33 mouse cellular contexts compared by ENCODE assay signal in the genomic region with DNA sequence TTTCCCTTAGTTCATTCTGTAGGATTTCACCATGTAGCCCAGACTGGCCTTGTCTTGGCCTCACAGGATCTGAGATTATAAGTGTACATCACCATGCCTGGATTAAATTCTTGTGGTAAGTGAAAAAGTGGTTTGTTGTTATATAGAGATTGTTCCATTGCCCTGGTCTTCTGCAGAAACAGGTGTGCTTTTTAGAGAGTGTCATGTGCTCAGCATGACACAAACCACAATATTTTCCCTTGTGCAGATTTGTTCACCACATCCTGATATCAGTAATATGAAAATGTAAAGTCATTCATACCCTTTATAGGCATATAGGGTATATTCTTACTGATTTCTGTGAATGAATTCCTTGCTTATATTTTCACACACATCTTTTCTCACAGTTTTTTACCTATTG. TPM values are rescaled to one million over a fixed set of nuclear protein-coding genes. Genes with fewer than 3 reads are reported as not detected.
DNase-seq lines count a peak whose midpoint lies in the region; ATAC-seq and TF ChIP-seq lines count a peak whose summit lies in the region.
"Had no signal": no experiment of that assay in that cellular context is flagged by ENCODE, and none has a peak within 500 bp of the region (broad histone marks: within the 10 kb centered on the region; RNA-seq: fewer than 3 reads in every experiment).

No protein-coding gene starts in this region.

- H3K79me2 ChIP-seq in CH12.LX (replicated peaks; ENCODE audit: control insufficient read depth, extremely low read depth, insufficient read depth, poor library complexity, severe bottlenecking) = no peaks in the 10 kb centered on the region

- DNase-seq in 416B (ENCODE audit: low read depth) (peak; percentile 48), CH12.LX (ENCODE audit: extremely low read depth) (peak; percentile 43)
- peak; percentile 37 for DNase-seq in naive thymus-derived CD4-positive, alpha-beta T cell, adult 2 months (ENCODE audit: low read depth)
- DNase-seq in layer of hippocampus, adult 8-10 months (ENCODE audit: low spot score in 2 of 2) = no peak
- DNase-seq in embryo, embryonic 10.5 days (ENCODE audit: low spot score) = no peak
- no peak for DNase-seq in left cerebral cortex, adult 9 months (ENCODE audit: low spot score in 2 of 2)
- DNase-seq: adrenal gland, postnatal 14 days; cerebellum, adult 11-12 months; cerebellum, adult 9-11 months; gastrocnemius, postnatal 14 days; heart, adult 11 months; heart, postnatal 36 days; kidney, adult 18-20 months; kidney, postnatal 36 days; layer of hippocampus, postnatal 36 days; liver; lung, adult 2 months; lung, postnatal 10 days; right cerebral cortex, postnatal 4 days; thymus, postnatal 25 days had no signal

- H3K36me3 ChIP-seq in CH12.LX (replicated peaks in 1 of 2; ENCODE audit: control insufficient read depth in 1 of 2, insufficient read depth in 1 of 2, low read length in 1 of 2) = no peaks in the 10 kb centered on the region
- H3K36me3 ChIP-seq in forebrain, embryonic 13.5 days (ENCODE audit: poor library complexity, severe bottlenecking) = no peaks in the 10 kb centered on the region
- H3K36me3 ChIP-seq: forebrain, embryonic 12.5 days; G1E; hindbrain, embryonic 12.5 days; kidney, embryonic 15.5 days; midbrain, embryonic 10.5 days; neural tube, embryonic 12.5 days had no signal

- H3K9me3 ChIP-seq in CH12.LX (replicated peaks; ENCODE audit: low read length) = no peaks in the 10 kb centered on the region
- H3K9me3 ChIP-seq in forebrain, embryonic 13.5 days (replicated peaks) = no peaks in the 10 kb centered on the region
- H3K9me3 ChIP-seq: forebrain, embryonic 12.5 days; G1E; hindbrain, embryonic 12.5 days; kidney, embryonic 15.5 days; midbrain, embryonic 10.5 days; neural tube, embryonic 12.5 days had no signal

- in situ Hi-C loops in CH12.LX (cut with MboI; ENCODE audit: low pct_ligation_motif_present, low pct_unique_long_range_greater_than_20kb, low sequenced_read_pairs) = no loop called here

- TF ChIP-seq EP300 in CH12.LX (IDR thresholded peaks at IDR 0.05; ENCODE audit: low read length) = peak; percentile 75

- TF ChIP-seq RAD21 in CH12.LX (IDR thresholded peaks at IDR 0.05; ENCODE audit: low read depth, low read length) = no peak

- peak; percentile 53 for ATAC-seq in granulocyte monocyte progenitor cell, adult 5-6 weeks (replicated peaks; ENCODE audit: poor library complexity, severe bottlenecking)
- no peak for ATAC-seq in forebrain, embryonic 13.5 days
- ATAC-seq: midbrain, embryonic 16.5 days had no signal

- H3K4me1 ChIP-seq in CH12.LX (ENCODE audit: control insufficient read depth in 1 of 2, insufficient read depth in 2 of 2) = peaks cover 0 to 20% of the 10 kb centered on the region in 2 experiments; a peak in 3 of 4 replicates
- no peaks in the 10 kb centered on the region for H3K4me1 ChIP-seq in forebrain, embryonic 13.5 days
- H3K4me1 ChIP-seq: forebrain, embryonic 12.5 days; hindbrain, embryonic 12.5 days; kidney, embryonic 15.5 days; midbrain, embryonic 10.5 days; neural tube, embryonic 12.5 days had no signal

- no peak overlapping the region for H3K4me2 ChIP-seq in CH12.LX (ENCODE audit: insufficient read depth, low read depth, poor library complexity, severe bottlenecking)
- no peak overlapping the region for H3K4me2 ChIP-seq in forebrain, embryonic 13.5 days
- H3K4me2 ChIP-seq: forebrain, embryonic 12.5 days; heart, embryonic 11.5 days; hindbrain, embryonic 12.5 days; kidney, embryonic 15.5 days; neural tube, embryonic 12.5 days had no signal

- dilution Hi-C loops in CH12.LX (cut with MboI; ENCODE audit: extremely low pct_ligation_motif_present, extremely low pct_unique_long_range_greater_than_20kb, low sequenced_read_pairs) = no loop called here

- no peaks in the 10 kb centered on the region for H3K27me3 ChIP-seq in CH12.LX (replicated peaks)
- no peaks in the 10 kb centered on the region for H3K27me3 ChIP-seq in forebrain, embryonic 13.5 days
- H3K27me3 ChIP-seq: forebrain, embryonic 12.5 days; hindbrain, embryonic 12.5 days; kidney, embryonic 15.5 days; neural tube, embryonic 12.5 days had no signal

- H3K4me3 ChIP-seq in CH12.LX (replicated peaks in 1 of 3; ENCODE audit: low read depth in 2 of 3, low read length in 2 of 3, poor library complexity in 1 of 3) = no peak overlapping the region
- no peak overlapping the region for H3K4me3 ChIP-seq in forebrain, embryonic 13.5 days
- H3K4me3 ChIP-seq: erythroblast, embryonic 14.5 days; forebrain, embryonic 12.5 days; hindbrain, embryonic 12.5 days; kidney, embryonic 15.5 days; midbrain, embryonic 10.5 days; neural tube, embryonic 12.5 days had no signal

- TF ChIP-seq POLR2A in CH12.LX (IDR thresholded peaks at IDR 0.05; ENCODE audit: low read depth, low read length) = no peak

- TF ChIP-seq CTCF in CH12.LX (conservative IDR thresholded peaks at IDR 0.05 in 1 of 2, IDR thresholded peaks at IDR 0.05 in 1 of 2; ENCODE audit: low read depth in 2 of 2, low read length in 2 of 2) = no peak

- H3K9ac ChIP-seq in CH12.LX (ENCODE audit: insufficient read depth, low read depth) = no peak overlapping the region
- no peak overlapping the region for H3K9ac ChIP-seq in forebrain, embryonic 13.5 days
- H3K9ac ChIP-seq: forebrain, embryonic 12.5 days; hindbrain, embryonic 12.5 days; kidney, embryonic 15.5 days; liver, embryonic 14.5 days; neural tube, embryonic 12.5 days had no signal

- no peak overlapping the region for H3K27ac ChIP-seq in CH12.LX (ENCODE audit: insufficient read depth, low read depth)
- H3K27ac ChIP-seq in forebrain, embryonic 13.5 days = no peak overlapping the region
- H3K27ac ChIP-seq: forebrain, embryonic 12.5 days; hindbrain, embryonic 12.5 days; kidney, embryonic 15.5 days; liver, embryonic 14.5 days; macrophage; midbrain, embryonic 10.5 days; neural tube, embryonic 12.5 days had no signal

TF ChIP-seq in CH12.LX, 34 proteins besides CTCF, POLR2A, EP300 and RAD21:
- no peak for TF ChIP-seq KAT2A (IDR thresholded peaks at IDR 0.05; ENCODE audit: insufficient replicate concordance, low read length)
- no peak for TF ChIP-seq NELFE (IDR thresholded peaks at IDR 0.05; ENCODE audit: low read depth, low read length)
- no peak for TF ChIP-seq IRF4 (IDR thresholded peaks at IDR 0.05; ENCODE audit: low read depth, low read length)
- TF ChIP-seq ETS1 (conservative IDR thresholded peaks at IDR 0.05; ENCODE audit: low read depth, low read length) = 0 out of 2 replicates have a peak, but pooled peaks have one; percentile 18
- TF ChIP-seq MAFK (IDR thresholded peaks at IDR 0.05; ENCODE audit: insufficient replicate concordance, low read length) = no peak
- TF ChIP-seq ELF1 (IDR thresholded peaks at IDR 0.05; ENCODE audit: low read depth, low read length) = no peak
- no peak for TF ChIP-seq ZMIZ1 (IDR thresholded peaks at IDR 0.05; ENCODE audit: low read depth, low read length)
- no peak for TF ChIP-seq JUN (IDR thresholded peaks at IDR 0.05; ENCODE audit: insufficient read depth, low read depth, low read length)
- TF ChIP-seq BHLHE40 (IDR thresholded peaks at IDR 0.05; ENCODE audit: low read depth, low read length) = peak; percentile 75

RNA-seq across cellular contexts. Expression of gene 5430427O19Rik, which starts 31.0 kb away (rescaled TPM):
- total RNA-seq in CH12.LX (2012; rRNA removed) = 8.3 and 12.8 TPM in 2 replicates
- total RNA-seq in CH12.LX (2014; rRNA removed) = 30.7 and 31.5 TPM in 2 replicates
- 14.1 and 14.5 TPM in 2 replicates for polyA plus RNA-seq in CH12.LX (2012; ENCODE audit: insufficient read length, low read depth)
- total RNA-seq in granulocyte monocyte progenitor cell, adult 5-6 weeks (2014; fragmentation: Nextera tagmentation) = 10.2 and 15.1 TPM in 2 replicates
- 15.1 and 17.1 TPM in 2 replicates for total RNA-seq in granulocyte monocyte progenitor cell, adult 5-6 weeks (2017)
- total RNA-seq in layer of hippocampus, adult 8-10 months (2022) = under 1 TPM; 0.12 to 0.77 (median 0.27) TPM
- 0.04 TPM in 1 of 2 replicates, not detected in the other for polyA plus RNA-seq in forebrain, embryonic 13.5 days (2015; fragmentation: Nextera tagmentation; extraction: Ambion mirVana)
- polyA plus RNA-seq: erythroblast, embryonic 14.5 days; hindbrain, embryonic 12.5 days; midbrain, embryonic 16.5 days had no signal

Comparison
In these comparisons a context has a peak if more than half of its experiments do, and no peak if none do; other contexts are left out.
1. DNase-seq: peak in 416B (single experiment), CH12.LX (single experiment) and naive thymus-derived CD4-positive, alpha-beta T cell, adult 2 months (single experiment); none in layer of hippocampus, adult 8-10 months (0 of 2), embryo, embryonic 10.5 days (single experiment) and left cerebral cortex, adult 9 months (0 of 2).
2. RNA of gene 5430427O19Rik, which starts 31.0 kb away (total RNA-seq): 8.3 to 31.5 TPM in CH12.LX and 10.2 to 17.1 TPM in granulocyte monocyte progenitor cell, adult 5-6 weeks; 0.12 to 0.77 TPM in layer of hippocampus, adult 8-10 months; every median in the first group is over 4 times any median in the second.